ENCODE assay signal across 9 mouse cellular contexts in the genomic region with DNA sequence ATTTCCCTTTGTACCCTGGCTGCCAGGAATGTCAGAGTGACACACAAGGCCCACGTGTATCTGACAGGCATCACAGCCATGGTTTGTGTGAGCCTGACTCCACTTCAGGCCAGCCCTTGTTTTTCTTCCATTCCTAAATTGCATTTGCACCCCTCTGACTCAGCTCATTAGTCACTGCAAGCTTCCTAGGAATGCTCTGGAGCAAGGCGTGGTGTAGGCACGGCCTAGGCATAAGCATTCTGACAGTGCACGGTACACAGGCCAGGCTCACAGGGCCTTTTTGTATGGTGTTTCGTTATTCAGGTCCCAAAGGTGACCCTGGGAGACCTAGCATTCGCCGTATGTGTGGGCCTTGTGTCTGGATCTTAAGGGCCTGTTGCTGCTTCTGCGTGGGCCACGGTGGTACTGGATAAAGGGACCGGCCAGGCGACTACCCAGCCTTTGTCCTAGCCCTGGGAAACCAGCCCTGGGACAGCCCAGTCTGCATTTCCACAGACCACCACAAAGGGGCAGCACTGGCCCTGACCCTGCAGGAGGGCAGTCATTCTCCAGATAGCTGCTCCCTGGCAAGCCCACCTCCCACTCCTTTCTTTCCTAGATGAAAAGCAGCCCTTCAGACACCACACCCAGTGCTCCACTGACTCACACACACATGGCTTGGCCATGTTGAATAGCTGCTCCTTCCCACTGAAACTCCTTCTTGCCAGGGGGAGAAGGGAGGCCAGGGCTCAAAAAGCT. TPM values are rescaled to one million over a fixed set of nuclear protein-coding genes. Genes with fewer than 3 reads are reported as not detected.
DNase-seq lines count a peak whose midpoint lies in the region; ATAC-seq and TF ChIP-seq lines count a peak whose summit lies in the region.
"Had no signal": no experiment of that assay in that cellular context is flagged by ENCODE, and none has a peak within 500 bp of the region (broad histone marks: within the 10 kb centered on the region; RNA-seq: fewer than 3 reads in every experiment).

No protein-coding gene starts in this region.

- H3K9ac ChIP-seq in embryonic facial prominence, embryonic 11.5 days (replicated peaks; ENCODE audit: low read length) = no peak overlapping the region
- H3K9ac ChIP-seq: limb, embryonic 12.5 days had no signal

- H3K4me2 ChIP-seq in embryonic facial prominence, embryonic 11.5 days (ENCODE audit: low read depth, low read length) = no peak overlapping the region
- H3K4me2 ChIP-seq: limb, embryonic 12.5 days had no signal

- peaks cover 6% of the 10 kb centered on the region; the same call in 1 of the 2 replicates for H3K36me3 ChIP-seq in embryonic facial prominence, embryonic 11.5 days (replicated peaks; ENCODE audit: control insufficient read depth, insufficient read depth, low read depth, low read length)

- 77% methylated on average over 11 of the region's 11 CpGs for WGBS in cerebellum, adult 2 months
- WGBS in embryonic facial prominence, embryonic 11.5 days = 77% methylated on average over 11 of the region's 11 CpGs

- no peaks in the 10 kb centered on the region for H3K9me3 ChIP-seq in embryonic facial prominence, embryonic 11.5 days (replicated peaks; ENCODE audit: control insufficient read depth, low read length)
- H3K9me3 ChIP-seq: limb, embryonic 12.5 days had no signal

- no peaks in the 10 kb centered on the region for H3K27me3 ChIP-seq in cerebellum, adult 2 months (ENCODE audit: control insufficient read depth, insufficient read depth, low read length)
- H3K27me3 ChIP-seq in embryonic facial prominence, embryonic 11.5 days (ENCODE audit: control insufficient read depth, insufficient read depth, low read length) = no peaks in the 10 kb centered on the region
- H3K27me3 ChIP-seq: limb, embryonic 12.5 days had no signal

- no peak overlapping the region for H3K27ac ChIP-seq in cerebellum, adult 2 months (ENCODE audit: insufficient read depth, low read length)
- H3K27ac ChIP-seq in embryonic facial prominence, embryonic 11.5 days (replicated peaks; ENCODE audit: low read depth, low read length) = no peak overlapping the region
- H3K27ac ChIP-seq: limb, embryonic 12.5 days had no signal

- peak in 1 of 2 experiments; percentile 54 for DNase-seq in cerebellum, adult 2 months
- no peak for DNase-seq in cerebellum, adult 8-10 months
- peak; percentile 30 for DNase-seq in right cerebral cortex, postnatal 25 days
- no peak for DNase-seq in right cerebral cortex, adult 18-20 months
- peak; percentile 63 for DNase-seq in embryonic facial prominence, embryonic 11.5 days (ENCODE audit: low spot score)
- peak; percentile 58 for DNase-seq in induced T-regulatory cell, adult 2 months (ENCODE audit: low read depth)
- DNase-seq in lung, postnatal 10 days = peak; percentile 86
- peak; percentile 82 for DNase-seq in testis, postnatal 10 days (ENCODE audit: low spot score)

- H3K4me3 ChIP-seq in cerebellum, adult 2 months (replicated peaks; ENCODE audit: insufficient read depth, low read depth, low read length) = no peak overlapping the region
- H3K4me3 ChIP-seq in embryonic facial prominence, embryonic 11.5 days (ENCODE audit: low read depth, low read length) = no peak overlapping the region
- H3K4me3 ChIP-seq: limb, embryonic 12.5 days had no signal

- ATAC-seq in embryonic facial prominence, embryonic 11.5 days (replicated peaks; ENCODE audit: insufficient number of reproducible peaks, low FRiP score, low TSS enrichment, low read depth) = no peak

- peak; percentile 74 for TF ChIP-seq CTCF in cerebellum, adult 2 months (IDR thresholded peaks at IDR 0.05; ENCODE audit: borderline replicate concordance, insufficient read depth, low read depth, low read length)

- no peak for TF ChIP-seq POLR2A in cerebellum, adult 2 months (IDR thresholded peaks at IDR 0.05; ENCODE audit: borderline replicate concordance, insufficient read depth, low read length)

- H3K4me1 ChIP-seq in cerebellum, adult 2 months (ENCODE audit: control insufficient read depth, insufficient read depth, low read length) = peaks cover 6% of the 10 kb centered on the region
- H3K4me1 ChIP-seq in embryonic facial prominence, embryonic 11.5 days (ENCODE audit: control insufficient read depth, insufficient read depth, low read length) = no peaks in the 10 kb centered on the region
- H3K4me1 ChIP-seq: limb, embryonic 12.5 days had no signal

RNA-seq across cellular contexts. Expression of gene Poldip3, which starts 7.9 kb away (rescaled TPM):
- 73.3 and 74.1 TPM in 2 replicates for polyA plus RNA-seq in cerebellum, adult 2 months (2012; rRNA removed)
- 161 and 174 TPM in 2 replicates for polyA plus RNA-seq in embryonic facial prominence, embryonic 11.5 days (2014; fragmentation: Nextera tagmentation; extraction: Ambion mirVana)

RNA-seq across cellular contexts. Expression of gene Cyb5r3, which starts 15.3 kb away (rescaled TPM):
- polyA plus RNA-seq in cerebellum, adult 2 months (2012; rRNA removed) = 63.5 and 68.6 TPM in 2 replicates
- 106 and 117 TPM in 2 replicates for polyA plus RNA-seq in embryonic facial prominence, embryonic 11.5 days (2014; fragmentation: Nextera tagmentation; extraction: Ambion mirVana)

RNA-seq across cellular contexts. Expression of gene Rrp7a, which starts 34.5 kb away (rescaled TPM):
- 109 and 114 TPM in 2 replicates for polyA plus RNA-seq in cerebellum, adult 2 months (2012; rRNA removed)
- polyA plus RNA-seq in embryonic facial prominence, embryonic 11.5 days (2014; fragmentation: Nextera tagmentation; extraction: Ambion mirVana) = 56.1 and 57.9 TPM in 2 replicates

Comparison
In these comparisons a context has a peak if more than half of its experiments do, and no peak if none do; other contexts are left out.
1. DNase-seq: peak in right cerebral cortex, postnatal 25 days (single experiment), embryonic facial prominence, embryonic 11.5 days (single experiment), induced T-regulatory cell, adult 2 months (single experiment), lung, postnatal 10 days (single experiment) and testis, postnatal 10 days (single experiment); none in cerebellum, adult 8-10 months (single experiment) and right cerebral cortex, adult 18-20 months (single experiment).